Mouse (Mus musculus) left cerebral cortex, postnatal 14 days (tissue): ENCODE results near the gene Hspa12b. TPM values are rescaled to one million over a fixed set of nuclear protein-coding genes. Genes with fewer than 3 reads are reported as not detected.

Experiments used
- DNase-seq, 2 experiments: peaks; one replicate each; pipeline ENCODE4 v3.0.0; 2021 to 2022; ENCODE audit warnings: low spot score in 2 of 2, mixed read lengths in 1 of 2
- intact Hi-C: fragments of 180-260 bp; cut with DNase I; formaldehyde crosslinking; loops from one replicate; pipeline ENCODE4 v1.15.1; 2025
- total RNA-seq, 2 experiments: library from RNA; stranded (reverse); gene quantifications; 2 replicates each; pipeline ENCODE4 v1.2.3; 2021

The Hspa12b gene
- total RNA-seq, 2 experiments from 2014 or later: 10.2 to 10.8 TPM

- DNase-seq: no peak
- intact Hi-C loops: no loop called here
Observed at GRCm38 (mm10) chr2:131143007-131143780, 16.1 kb downstream of the Hspa12b start.

GRCm38 (mm10) chr2:131145121-131145520 lies 18.0 kb downstream of the Hspa12b start:
- no peak for DNase-seq
- intact Hi-C loops: no loop called here

GRCm38 (mm10) chr2:131145536-131145935 lies 18.5 kb downstream of the Hspa12b start:
- intact Hi-C loops: no loop called here
- no peak for DNase-seq

GRCm38 (mm10) chr2:131146193-131147042 lies 19.3 kb downstream of the Hspa12b start:
- intact Hi-C loops: no loop called here

GRCm38 (mm10) chr2:131147043-131147365 lies 19.9 kb downstream of the Hspa12b start:
- DNase-seq: no peak
- intact Hi-C loops: no loop called here

More at GRCm38 (mm10) chr2:131146193-131147042, 19.3 kb downstream of the Hspa12b start:
- no peak for DNase-seq

- DNase-seq: no peak
- intact Hi-C loops: no loop called here
Observed at GRCm38 (mm10) chr2:131148353-131149253, 21.5 kb downstream of the Hspa12b start.

- DNase-seq: no peak
- intact Hi-C loops: no loop called here
Observed at GRCm38 (mm10) chr2:131149254-131149578, 22.1 kb downstream of the Hspa12b start.

- no peak for DNase-seq
- intact Hi-C loops: no loop called here
Observed at GRCm38 (mm10) chr2:131152166-131152730, 25.2 kb downstream of the Hspa12b start.

GRCm38 (mm10) chr2:131154036-131154435 lies 27.0 kb downstream of the Hspa12b start:
- no peak for DNase-seq
- intact Hi-C loops: no loop called here

- no peak for DNase-seq
Observed at GRCm38 (mm10) chr2:131156987-131157386, 29.9 kb downstream of the Hspa12b start.

GRCm38 (mm10) chr2:131159491-131159910 lies 32.4 kb downstream of the Hspa12b start:
- intact Hi-C loops: no loop called here
- peak in 1 of 2 experiments; percentile 33 for DNase-seq

More at GRCm38 (mm10) chr2:131156987-131157386, 29.9 kb downstream of the Hspa12b start:
- intact Hi-C loops: no loop called here

- DNase-seq: peak; percentile 97 to 98
- intact Hi-C loops: loop anchor here (2.0 kb wide), 1 partner anchor 65 kb away; no protein-coding TSS in a partner anchor
Observed at GRCm38 (mm10) chr2:131159938-131160581, 33.0 kb downstream of the Hspa12b start, which contains the start of gene 1700037H04Rik. Gene 1700037H04Rik, minus strand, starts transcription at chr2:131160081.

- intact Hi-C loops: loop anchor here (2.0 kb wide), 1 partner anchor 66 kb away; no protein-coding TSS in a partner anchor
- DNase-seq: peak; percentile 38 to 41
Observed at GRCm38 (mm10) chr2:131160671-131161111, 33.6 kb downstream of the Hspa12b start.

GRCm38 (mm10) chr2:131163924-131164323 lies 36.8 kb downstream of the Hspa12b start:
- intact Hi-C loops: no loop called here
- no peak for DNase-seq

- DNase-seq: no peak
- intact Hi-C loops: no loop called here
Observed at GRCm38 (mm10) chr2:131166172-131166571, 39.1 kb downstream of the Hspa12b start.

GRCm38 (mm10) chr2:131167984-131168383 lies 40.9 kb downstream of the Hspa12b start:
- no peak for DNase-seq
- intact Hi-C loops: no loop called here

- intact Hi-C loops: no loop called here
Observed at GRCm38 (mm10) chr2:131168914-131169313, 41.8 kb downstream of the Hspa12b start.

GRCm38 (mm10) chr2:131170936-131171335 lies 43.9 kb downstream of the Hspa12b start:
- intact Hi-C loops: no loop called here
- no peak for DNase-seq

More at GRCm38 (mm10) chr2:131168914-131169313, 41.8 kb downstream of the Hspa12b start:
- DNase-seq: no peak
